ENCODE assay signal across 8 mouse cellular contexts in genomic region chr9:108648166-108648565, GRCm38 (mm10). TPM values are rescaled to one million over a fixed set of nuclear protein-coding genes. Genes with fewer than 3 reads are reported as not detected.
DNase-seq lines count a peak whose midpoint lies in the region; ATAC-seq and TF ChIP-seq lines count a peak whose summit lies in the region.

No protein-coding gene starts in this region.

- H3K4me2 ChIP-seq in heart, postnatal 0 days (ENCODE audit: low read depth, low read length) = peak overlapping the region; percentile 71
- peak overlapping the region; percentile 89 for H3K4me2 ChIP-seq in limb, embryonic 11.5 days (ENCODE audit: low read depth, severe bottlenecking)
- peak overlapping the region; percentile 97 for H3K4me2 ChIP-seq in midbrain, embryonic 13.5 days (replicated peaks)

- 16% methylated on average over 10 of the region's 10 CpGs for WGBS in bone marrow, adult 2 months
- WGBS in heart, postnatal 0 days = 23% methylated on average over 10 of the region's 10 CpGs
- WGBS in limb, embryonic 11.5 days = 50% methylated on average over 10 of the region's 10 CpGs
- WGBS in midbrain, embryonic 13.5 days = 49% methylated on average over 10 of the region's 10 CpGs

- no peak for TF ChIP-seq CTCF in bone marrow, adult 2 months (IDR thresholded peaks at IDR 0.05; ENCODE audit: control insufficient read depth, insufficient read depth, low read length)
- no peak for TF ChIP-seq CTCF in heart, postnatal 0 days (IDR thresholded peaks at IDR 0.05; ENCODE audit: low read depth)

- TF ChIP-seq EP300 in heart, postnatal 0 days (IDR thresholded peaks at IDR 0.05; ENCODE audit: low read depth) = no peak

- no peak for ATAC-seq in heart, postnatal 0 days (ENCODE audit: insufficient read depth, low read depth)
- no peak for ATAC-seq in limb, embryonic 11.5 days (ENCODE audit: insufficient number of reproducible peaks, low FRiP score, low TSS enrichment, low read depth)
- no peak for ATAC-seq in midbrain, embryonic 13.5 days

- no peaks in the 10 kb centered on the region for H3K9me3 ChIP-seq in heart, postnatal 0 days (replicated peaks; ENCODE audit: control insufficient read depth, low read length)
- no peaks in the 10 kb centered on the region for H3K9me3 ChIP-seq in limb, embryonic 11.5 days (ENCODE audit: control insufficient read depth, low read length)
- no peaks in the 10 kb centered on the region for H3K9me3 ChIP-seq in midbrain, embryonic 13.5 days

- peaks cover 2% of the 10 kb centered on the region for H3K4me1 ChIP-seq in bone marrow, adult 2 months (ENCODE audit: control insufficient read depth, insufficient read depth, low read length)
- peaks cover 8% of the 10 kb centered on the region for H3K4me1 ChIP-seq in heart, postnatal 0 days (ENCODE audit: control insufficient read depth, insufficient read depth)
- peaks cover 4% of the 10 kb centered on the region; the same call in 1 of the 2 replicates for H3K4me1 ChIP-seq in limb, embryonic 11.5 days (ENCODE audit: control insufficient read depth, insufficient read depth, low read length)
- peaks cover 24% of the 10 kb centered on the region for H3K4me1 ChIP-seq in midbrain, embryonic 13.5 days (replicated peaks)

- peak overlapping the region; percentile 85 for H3K4me3 ChIP-seq in bone marrow, adult 2 months (replicated peaks; ENCODE audit: control insufficient read depth, low read depth, low read length)
- peak overlapping the region; percentile 79 for H3K4me3 ChIP-seq in heart, postnatal 0 days (ENCODE audit: low read depth, low read length)
- peak overlapping the region; percentile 98 for H3K4me3 ChIP-seq in limb, embryonic 11.5 days (ENCODE audit: low read depth, low read length)
- peak overlapping the region; percentile 95 for H3K4me3 ChIP-seq in midbrain, embryonic 13.5 days (replicated peaks)

- TF ChIP-seq POLR2A in bone marrow, adult 2 months (IDR thresholded peaks at IDR 0.05; ENCODE audit: borderline replicate concordance, control insufficient read depth, low read depth, low read length) = no peak

- H3K27ac ChIP-seq in bone marrow, adult 2 months (ENCODE audit: control insufficient read depth, insufficient read depth, low read depth, low read length, poor library complexity) = peak overlapping the region; percentile 98
- peak overlapping the region; percentile 98 for H3K27ac ChIP-seq in heart, postnatal 0 days (ENCODE audit: low read depth)
- H3K27ac ChIP-seq in limb, embryonic 11.5 days (replicated peaks; ENCODE audit: low read depth, low read length) = no peak overlapping the region
- no peak overlapping the region for H3K27ac ChIP-seq in midbrain, embryonic 13.5 days

- peak overlapping the region; percentile 84 for H3K9ac ChIP-seq in heart, postnatal 0 days (replicated peaks; ENCODE audit: low read depth, low read length)
- peak overlapping the region; percentile 79; the same call in 1 of the 2 replicates for H3K9ac ChIP-seq in limb, embryonic 11.5 days (ENCODE audit: low read length)
- H3K9ac ChIP-seq in midbrain, embryonic 13.5 days (replicated peaks) = peak overlapping the region; percentile 94

- no peaks in the 10 kb centered on the region for H3K27me3 ChIP-seq in heart, postnatal 0 days (ENCODE audit: control insufficient read depth, insufficient read depth, low read length)
- no peaks in the 10 kb centered on the region for H3K27me3 ChIP-seq in limb, embryonic 11.5 days (ENCODE audit: control insufficient read depth, insufficient read depth, low read length)
- H3K27me3 ChIP-seq in midbrain, embryonic 13.5 days = no peaks in the 10 kb centered on the region

- DNase-seq in adrenal gland, postnatal 14 days = peak; percentile 37
- DNase-seq in adrenal gland, postnatal 25 days = no peak
- no peak for DNase-seq in heart, postnatal 0 days (ENCODE audit: low spot score)
- no peak for DNase-seq in limb, embryonic 11.5 days (ENCODE audit: low spot score)
- no peak for DNase-seq in layer of hippocampus, adult 11-12 months (ENCODE audit: low spot score)
- DNase-seq in thymus, postnatal 10 days (ENCODE audit: low spot score in 2 of 2) = no peak

- peaks cover 3% of the 10 kb centered on the region; the same call in 1 of the 2 replicates for H3K36me3 ChIP-seq in heart, postnatal 0 days (replicated peaks; ENCODE audit: control insufficient read depth, insufficient read depth, low read length)
- H3K36me3 ChIP-seq in limb, embryonic 11.5 days (ENCODE audit: control insufficient read depth, insufficient read depth, low read length) = no peaks in the 10 kb centered on the region
- H3K36me3 ChIP-seq in midbrain, embryonic 13.5 days = peaks cover 4% of the 10 kb centered on the region

RNA-seq across cellular contexts. Expression of gene Arih2, which starts 1.0 kb away (rescaled TPM):
- 59.7 and 61.3 TPM in 2 replicates for total RNA-seq in adrenal gland, postnatal 14 days (2021)
- total RNA-seq in adrenal gland, postnatal 25 days (2021) = 48.9 and 73.9 TPM in 2 replicates
- polyA plus RNA-seq in bone marrow, adult 2 months (2011; ENCODE audit: insufficient read depth, insufficient read length, low replicate concordance, missing spikeins) = 28.5 and 29.4 TPM in 2 replicates
- total RNA-seq in heart, postnatal 0 days (2014; rRNA removed; ENCODE audit: low replicate concordance) = 59.5 and 76.4 TPM in 2 replicates
- 33.8 and 38.2 TPM in 2 replicates for polyA plus RNA-seq in heart, postnatal 0 days (2015; fragmentation: Nextera tagmentation; extraction: Ambion mirVana)
- polyA plus RNA-seq in limb, embryonic 11.5 days (2014; fragmentation: Nextera tagmentation; extraction: Ambion mirVana) = 45.0 and 49.8 TPM in 2 replicates
- 53.6 and 54.0 TPM in 2 replicates for polyA plus RNA-seq in midbrain, embryonic 13.5 days (2015; fragmentation: Nextera tagmentation; extraction: Ambion mirVana)

RNA-seq across cellular contexts. Expression of gene Slc25a20, which starts 13.7 kb away (rescaled TPM):
- total RNA-seq in adrenal gland, postnatal 14 days (2021) = 334 and 350 TPM in 2 replicates
- total RNA-seq in adrenal gland, postnatal 25 days (2021) = 91.1 and 112 TPM in 2 replicates
- polyA plus RNA-seq in bone marrow, adult 2 months (2011; ENCODE audit: insufficient read depth, insufficient read length, low replicate concordance, missing spikeins) = 8.4 and 13.7 TPM in 2 replicates
- total RNA-seq in heart, postnatal 0 days (2014; rRNA removed; ENCODE audit: low replicate concordance) = 95.7 and 137 TPM in 2 replicates
- polyA plus RNA-seq in heart, postnatal 0 days (2015; fragmentation: Nextera tagmentation; extraction: Ambion mirVana) = 240 and 248 TPM in 2 replicates
- 23.2 and 31.4 TPM in 2 replicates for polyA plus RNA-seq in limb, embryonic 11.5 days (2014; fragmentation: Nextera tagmentation; extraction: Ambion mirVana)
- 39.5 and 40.5 TPM in 2 replicates for polyA plus RNA-seq in midbrain, embryonic 13.5 days (2015; fragmentation: Nextera tagmentation; extraction: Ambion mirVana)

RNA-seq across cellular contexts. Expression of gene Prkar2a, which starts 40.9 kb away (rescaled TPM):
- 36.3 and 37.4 TPM in 2 replicates for total RNA-seq in adrenal gland, postnatal 14 days (2021)
- 29.3 and 30.7 TPM in 2 replicates for total RNA-seq in adrenal gland, postnatal 25 days (2021)
- 3.8 and 10.6 TPM in 2 replicates for polyA plus RNA-seq in bone marrow, adult 2 months (2011; ENCODE audit: insufficient read depth, insufficient read length, low replicate concordance, missing spikeins)
- 48.2 and 52.8 TPM in 2 replicates for total RNA-seq in heart, postnatal 0 days (2014; rRNA removed; ENCODE audit: low replicate concordance)
- 17.8 and 20.7 TPM in 2 replicates for polyA plus RNA-seq in heart, postnatal 0 days (2015; fragmentation: Nextera tagmentation; extraction: Ambion mirVana)
- 32.5 and 35.2 TPM in 2 replicates for polyA plus RNA-seq in limb, embryonic 11.5 days (2014; fragmentation: Nextera tagmentation; extraction: Ambion mirVana)
- 49.3 and 54.0 TPM in 2 replicates for polyA plus RNA-seq in midbrain, embryonic 13.5 days (2015; fragmentation: Nextera tagmentation; extraction: Ambion mirVana)

RNA-seq across cellular contexts. Expression of gene P4htm, which starts 50.7 kb away (rescaled TPM):
- 4.7 and 7.7 TPM in 2 replicates for total RNA-seq in adrenal gland, postnatal 14 days (2021)
- 8.7 and 10.5 TPM in 2 replicates for total RNA-seq in adrenal gland, postnatal 25 days (2021)
- 1.4 TPM in 1 of 2 replicates, not detected in the other for polyA plus RNA-seq in bone marrow, adult 2 months (2011; ENCODE audit: insufficient read depth, insufficient read length, low replicate concordance, missing spikeins)
- total RNA-seq in heart, postnatal 0 days (2014; rRNA removed; ENCODE audit: low replicate concordance) = 18.7 and 37.8 TPM in 2 replicates
- 16.6 and 17.7 TPM in 2 replicates for polyA plus RNA-seq in heart, postnatal 0 days (2015; fragmentation: Nextera tagmentation; extraction: Ambion mirVana)
- 6.7 and 7.2 TPM in 2 replicates for polyA plus RNA-seq in limb, embryonic 11.5 days (2014; fragmentation: Nextera tagmentation; extraction: Ambion mirVana)
- 24.6 and 27.7 TPM in 2 replicates for polyA plus RNA-seq in midbrain, embryonic 13.5 days (2015; fragmentation: Nextera tagmentation; extraction: Ambion mirVana)

Comparison
In these comparisons a context has a peak if more than half of its experiments do, and no peak if none do; other contexts are left out.
1. H3K27ac ChIP-seq: peak in bone marrow, adult 2 months (single experiment) and heart, postnatal 0 days (single experiment); none in limb, embryonic 11.5 days (single experiment) and midbrain, embryonic 13.5 days (single experiment).
2. Peak in every context shown above with its lines, with median percentiles within 50 percentile points of each other: H3K4me3 ChIP-seq, H3K4me2 ChIP-seq and H3K9ac ChIP-seq.